Mouse (Mus musculus) heart, embryonic 11.5 days (tissue): ENCODE measurements around the gene Egflam. TPM values are rescaled to one million over a fixed set of nuclear protein-coding genes. Genes with fewer than 3 reads are reported as not detected.

Experiments
- ATAC-seq: fragments of 200-750 bp; cut with Nextera tagmentation; replicated peaks from 2 replicates; pipeline ENCODE4 v1.8.0; 2017; ENCODE audit warnings: moderate library complexity; ENCODE audit not compliant: insufficient number of reproducible peaks, low FRiP score, low TSS enrichment
- H3K27ac ChIP-seq: fragments of 300-500 bp; sonication (generic); 2 replicates; pipeline ENCODE4 v1.5.1; 2014; ENCODE audit warnings: mild to moderate bottlenecking, low read depth, low read length
- H3K27me3 ChIP-seq: fragments of 300-500 bp; sonication (generic); 2 replicates; pipeline ENCODE4 v1.6.1; 2014; ENCODE audit warnings: mild to moderate bottlenecking, low read length, mixed read lengths; ENCODE audit not compliant: control insufficient read depth, insufficient read depth
- H3K36me3 ChIP-seq: fragments of 300-500 bp; sonication (generic); 2 replicates; pipeline ENCODE4 v1.6.1; 2014; ENCODE audit warnings: mild to moderate bottlenecking, low read length, moderate library complexity, mixed read lengths; ENCODE audit not compliant: control insufficient read depth, insufficient read depth
- H3K4me1 ChIP-seq: fragments of 300-500 bp; sonication (generic); 2 replicates; pipeline ENCODE4 v1.6.1; 2014; ENCODE audit warnings: low read length; ENCODE audit not compliant: control insufficient read depth, insufficient read depth
- H3K4me2 ChIP-seq: fragments of 300-500 bp; sonication (generic); 2 replicates; pipeline ENCODE4 v1.6.1; 2014; ENCODE audit warnings: mild to moderate bottlenecking, moderate library complexity
- H3K4me3 ChIP-seq: fragments of 300-500 bp; sonication (generic); 2 replicates; pipeline ENCODE4 v1.5.1; 2014; ENCODE audit warnings: low read depth, low read length
- H3K9ac ChIP-seq: fragments of 300-500 bp; sonication (generic); 2 replicates; pipeline ENCODE4 v1.6.1; 2014; ENCODE audit warnings: mild to moderate bottlenecking, low read depth, low read length, moderate library complexity
- H3K9me3 ChIP-seq: fragments of 300-500 bp; sonication (generic); replicated peaks from 2 replicates; pipeline ENCODE4 v1.6.1; 2016; ENCODE audit warnings: low read length; ENCODE audit not compliant: control insufficient read depth
- WGBS: fragments of 180-500 bp; shearing (Covaris S2); extraction: QIAGEN DNeasy Blood & Tissue Kit; methylation state at CpG from one replicate; pipeline ENCODE4 v1.1.7; 2014; ENCODE audit not compliant: insufficient replicate concordance; 5-methylcytosine and 5-hydroxymethylcytosine counted together
- polyA plus RNA-seq: library from polyadenylated mRNA; unstranded; fragments of >200 nt; fragmentation: Nextera tagmentation; extraction: Ambion mirVana; gene quantifications from 2 replicates; pipeline ENCODE4 v1.2.1, GENCODE M21; 2014

Gene Egflam
- polyA plus RNA-seq, 1 experiment from 2014 or later, result 7.8 TPM

DNA sequence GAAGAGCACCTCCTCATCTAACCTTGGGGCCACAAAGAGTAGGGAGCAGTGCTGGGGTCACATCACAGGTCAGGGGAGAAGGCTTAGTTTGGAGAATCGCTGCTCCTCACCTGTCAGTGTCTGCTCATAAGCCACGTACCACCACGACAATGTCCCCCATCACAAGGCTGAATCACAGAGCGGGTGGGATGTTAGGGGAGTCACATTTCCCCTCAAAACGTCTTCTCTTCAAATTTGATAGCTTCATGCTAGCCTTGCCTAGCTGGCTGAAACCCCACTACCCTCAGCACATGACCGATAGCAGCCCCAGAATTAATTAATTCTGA, 181.0 kb downstream of the Egflam start:
- Histone ChIP-seq H3K36me3 (no peaks in the 10 kb centered on the region), H3K4me1 (peaks cover 7% of the 10 kb centered on the region), H3K27ac (no peak overlapping the region), H3K9me3 (no peaks in the 10 kb centered on the region), H3K9ac (no peak overlapping the region), H3K27me3 (no peaks in the 10 kb centered on the region), H3K4me2 (no peak overlapping the region), H3K4me3 (no peak overlapping the region)
- 85% methylated on average over 6 of the region's 6 CpGs for whole genome bisulfite sequencing
- ATAC-seq, result no peak

DNA sequence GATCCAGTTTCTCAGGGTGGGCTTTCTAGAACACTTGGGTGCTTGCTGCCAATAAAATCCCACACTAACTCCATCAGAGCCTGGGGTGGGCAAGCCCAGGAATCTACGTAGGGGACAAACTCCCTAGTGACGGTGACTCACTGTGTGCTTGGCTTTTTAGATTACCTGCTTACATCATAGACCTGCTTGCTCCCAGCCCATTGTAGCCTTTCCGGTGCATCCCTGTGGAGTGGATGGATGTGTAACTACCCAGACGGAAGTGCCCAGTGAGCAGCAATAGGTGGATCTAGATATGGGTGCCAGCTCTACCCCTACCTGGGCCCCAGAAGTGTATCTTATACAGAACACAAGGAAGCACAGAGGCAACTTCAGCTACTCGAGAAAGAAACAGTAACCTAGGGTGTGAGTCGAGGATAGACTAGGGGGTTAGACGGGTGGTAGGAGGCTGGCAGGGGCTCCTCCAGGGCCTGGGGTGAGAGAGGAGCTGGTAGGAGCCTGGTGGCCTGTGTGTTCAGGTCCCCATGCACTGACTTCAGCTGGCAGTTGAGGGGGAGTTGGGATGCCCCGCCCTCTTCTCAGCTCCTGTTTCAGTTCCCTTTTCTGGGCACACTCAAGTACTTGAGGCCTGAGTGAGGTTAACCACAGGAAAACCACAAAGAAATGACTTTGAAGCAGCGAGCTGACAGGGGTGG, 181.5 kb downstream of the Egflam start:
- 67% methylated on average over 9 of the region's 9 CpGs for WGBS
- Histone ChIP-seq H3K36me3 (no peaks in the 10 kb centered on the region), H3K9me3 (no peaks in the 10 kb centered on the region), H3K4me1 (peaks cover 4% of the 10 kb centered on the region), H3K27me3 (no peaks in the 10 kb centered on the region), H3K27ac (no peak overlapping the region), H3K4me2 (no peak overlapping the region), H3K9ac (no peak overlapping the region), H3K4me3 (no peak overlapping the region)
- no peak for ATAC-seq

DNA sequence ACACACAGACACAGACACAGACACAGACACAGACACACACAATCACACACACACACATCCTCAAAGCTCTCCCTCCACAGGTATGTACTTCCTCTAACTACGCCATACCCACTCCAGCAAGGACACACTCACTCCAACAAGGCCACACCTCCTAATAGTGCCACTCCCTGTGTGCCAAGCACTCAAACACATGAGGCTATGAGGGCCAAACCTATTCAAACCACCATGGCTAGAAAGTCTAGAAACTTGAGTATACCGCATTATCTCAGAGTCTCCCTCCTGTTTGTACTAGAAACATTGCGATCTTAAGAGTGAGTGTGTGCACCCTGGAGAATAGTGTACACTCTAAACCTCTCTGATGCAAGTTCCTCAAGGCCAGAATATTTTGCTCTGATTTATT, 182.3 kb downstream of the Egflam start:
- WGBS, result 85% methylated on average over 3 of the region's 3 CpGs
- Histone ChIP-seq H3K4me3 (no peak overlapping the region), H3K27me3 (no peaks in the 10 kb centered on the region), H3K9me3 (no peaks in the 10 kb centered on the region), H3K27ac (no peak overlapping the region), H3K36me3 (no peaks in the 10 kb centered on the region), H3K4me2 (no peak overlapping the region), H3K9ac (no peak overlapping the region), H3K4me1 (peaks cover 4% of the 10 kb centered on the region)
- no peak for ATAC-seq

DNA sequence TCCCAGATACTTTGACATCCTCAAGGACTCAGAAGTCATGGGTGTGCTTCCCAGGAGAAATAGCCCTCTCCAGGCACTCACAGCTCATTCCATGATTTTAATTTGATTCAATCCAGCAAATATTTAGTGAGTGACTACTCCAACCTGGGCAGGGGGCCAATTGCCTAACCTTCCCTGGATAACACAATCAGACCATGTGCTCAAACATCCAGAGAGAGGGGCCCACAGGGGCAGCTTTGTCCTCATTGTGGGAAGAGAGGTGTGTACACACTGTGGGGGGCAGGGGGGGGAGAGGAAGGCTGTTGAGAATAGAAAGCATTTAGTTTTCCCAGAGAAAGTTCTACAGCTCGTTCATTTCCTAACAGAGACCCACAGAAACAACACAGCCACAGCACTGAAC, 184.5 kb downstream of the Egflam start:
- Histone ChIP-seq H3K27ac (no peak overlapping the region), H3K9ac (no peak overlapping the region), H3K9me3 (no peaks in the 10 kb centered on the region), H3K4me2 (no peak overlapping the region), H3K4me3 (no peak overlapping the region), H3K36me3 (no peaks in the 10 kb centered on the region), H3K4me1 (peaks cover 4% of the 10 kb centered on the region), H3K27me3 (no peaks in the 10 kb centered on the region)
- whole genome bisulfite sequencing, result 46% methylated on average over 1 of the region's 1 CpGs
- no peak for ATAC-seq

DNA sequence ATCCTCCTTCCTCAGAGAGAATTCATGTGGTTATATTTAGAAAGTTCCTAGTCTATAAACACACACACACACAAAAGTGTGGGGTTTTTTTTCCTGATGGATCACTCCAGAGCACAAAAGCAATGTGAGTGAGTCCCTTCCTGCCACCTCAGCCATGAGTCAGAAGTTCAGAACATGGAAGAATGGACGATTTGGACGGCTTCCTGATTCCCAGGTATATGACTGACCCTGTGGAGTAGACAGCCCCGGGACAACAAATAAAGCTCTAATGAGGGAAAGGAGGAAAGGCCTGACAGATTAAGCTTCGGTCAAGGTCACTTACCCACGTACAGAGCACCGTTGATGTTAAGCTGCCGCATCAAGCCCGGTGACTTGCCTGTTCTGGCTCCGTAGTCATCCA, 190.0 kb downstream of the Egflam start:
- H3K4me2 ChIP-seq, result no peak overlapping the region
- H3K9me3 ChIP-seq, result no peaks in the 10 kb centered on the region
- no peak for ATAC-seq
- 81% methylated on average over 9 of the region's 9 CpGs for WGBS
- H3K36me3 ChIP-seq, result no peaks in the 10 kb centered on the region
- H3K4me3 ChIP-seq, result no peak overlapping the region
- no peaks in the 10 kb centered on the region for H3K27me3 ChIP-seq
- no peak overlapping the region for H3K27ac ChIP-seq
- peaks cover 27% of the 10 kb centered on the region for H3K4me1 ChIP-seq
- no peak overlapping the region for H3K9ac ChIP-seq

DNA sequence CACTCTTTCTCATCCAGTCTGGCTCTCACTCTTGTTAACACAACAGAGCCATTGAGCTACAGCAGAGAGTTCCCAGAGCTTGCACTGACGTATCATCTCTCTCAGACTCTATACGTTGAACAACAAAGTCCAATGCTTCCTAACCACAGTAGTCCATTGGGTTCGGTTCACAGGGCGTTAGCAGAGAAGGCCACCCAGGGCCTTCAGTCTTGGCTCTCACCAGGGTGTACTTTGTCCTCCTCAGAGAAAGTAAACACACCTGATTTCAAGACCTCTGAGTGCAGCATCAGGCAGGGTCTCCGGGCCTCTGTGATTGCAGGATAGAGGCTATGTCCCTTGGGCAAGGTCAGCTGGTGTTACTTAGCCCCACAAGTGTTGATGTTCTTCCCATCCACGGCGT, 190.9 kb downstream of the Egflam start:
- Histone ChIP-seq H3K4me2 (no peak overlapping the region), H3K9ac (no peak overlapping the region), H3K27me3 (no peaks in the 10 kb centered on the region), H3K4me3 (no peak overlapping the region), H3K4me1 (peaks cover 30% of the 10 kb centered on the region), H3K9me3 (no peaks in the 10 kb centered on the region), H3K36me3 (no peaks in the 10 kb centered on the region), H3K27ac (no peak overlapping the region)
- WGBS, result 83% methylated on average over 7 of the region's 7 CpGs
- ATAC-seq, result no peak

DNA sequence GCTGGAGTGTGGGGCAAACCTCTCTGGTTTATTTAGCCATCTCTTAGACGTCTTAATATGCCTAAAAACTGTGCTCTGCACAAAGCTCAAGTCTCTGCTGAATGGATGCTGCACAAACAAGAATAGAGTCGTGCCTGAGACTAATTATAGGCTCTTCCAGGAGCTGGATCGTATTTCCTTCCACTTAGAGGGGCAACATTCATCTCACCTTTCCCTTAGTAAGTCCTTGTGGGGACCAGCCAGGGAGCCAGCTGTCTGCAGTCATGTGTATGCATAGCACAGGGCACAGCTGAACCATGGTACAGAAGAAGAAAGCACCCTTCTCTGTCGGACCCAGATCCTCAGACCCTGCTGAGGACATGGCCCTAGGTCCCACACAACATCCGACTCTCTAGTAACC, 192.1 kb downstream of the Egflam start:
- ATAC-seq, result no peak

DNA sequence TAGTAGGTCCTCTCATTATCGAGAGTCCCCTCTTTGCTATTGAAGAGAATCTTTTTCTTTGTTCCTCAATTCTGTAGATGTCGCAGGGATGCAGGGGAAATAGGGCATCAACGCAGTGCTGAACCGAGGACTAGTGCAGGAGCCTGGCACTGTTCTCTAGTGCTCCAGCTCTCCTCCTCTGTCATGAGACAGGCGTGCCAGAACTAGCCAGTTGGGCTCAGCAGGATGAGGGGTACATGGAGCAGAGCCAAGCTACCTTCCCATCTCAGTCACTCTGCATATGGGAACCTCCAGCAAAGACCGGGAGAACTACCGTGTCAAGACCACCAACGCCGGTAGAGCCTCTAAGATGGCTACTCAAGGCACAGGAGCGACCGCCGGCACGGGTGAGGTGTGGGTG, 193.3 kb downstream of the Egflam start:
- H3K4me2 ChIP-seq, result no peak overlapping the region
- ATAC-seq, result no peak
- peaks cover 39% of the 10 kb centered on the region for H3K4me1 ChIP-seq
- H3K9me3 ChIP-seq, result no peaks in the 10 kb centered on the region
- no peaks in the 10 kb centered on the region for H3K36me3 ChIP-seq
- WGBS, result 82% methylated on average over 13 of the region's 13 CpGs
- no peak overlapping the region for H3K9ac ChIP-seq
- no peak overlapping the region for H3K27ac ChIP-seq
- H3K4me3 ChIP-seq, result no peak overlapping the region
- no peaks in the 10 kb centered on the region for H3K27me3 ChIP-seq

More for the DNA sequence above, 192.1 kb downstream of the Egflam start:
- Histone ChIP-seq H3K27me3 (no peaks in the 10 kb centered on the region), H3K9me3 (no peaks in the 10 kb centered on the region), H3K9ac (no peak overlapping the region), H3K36me3 (no peaks in the 10 kb centered on the region), H3K27ac (no peak overlapping the region), H3K4me1 (peaks cover 38% of the 10 kb centered on the region), H3K4me3 (no peak overlapping the region), H3K4me2 (no peak overlapping the region)
- 36% methylated on average over 5 of the region's 5 CpGs for WGBS

DNA sequence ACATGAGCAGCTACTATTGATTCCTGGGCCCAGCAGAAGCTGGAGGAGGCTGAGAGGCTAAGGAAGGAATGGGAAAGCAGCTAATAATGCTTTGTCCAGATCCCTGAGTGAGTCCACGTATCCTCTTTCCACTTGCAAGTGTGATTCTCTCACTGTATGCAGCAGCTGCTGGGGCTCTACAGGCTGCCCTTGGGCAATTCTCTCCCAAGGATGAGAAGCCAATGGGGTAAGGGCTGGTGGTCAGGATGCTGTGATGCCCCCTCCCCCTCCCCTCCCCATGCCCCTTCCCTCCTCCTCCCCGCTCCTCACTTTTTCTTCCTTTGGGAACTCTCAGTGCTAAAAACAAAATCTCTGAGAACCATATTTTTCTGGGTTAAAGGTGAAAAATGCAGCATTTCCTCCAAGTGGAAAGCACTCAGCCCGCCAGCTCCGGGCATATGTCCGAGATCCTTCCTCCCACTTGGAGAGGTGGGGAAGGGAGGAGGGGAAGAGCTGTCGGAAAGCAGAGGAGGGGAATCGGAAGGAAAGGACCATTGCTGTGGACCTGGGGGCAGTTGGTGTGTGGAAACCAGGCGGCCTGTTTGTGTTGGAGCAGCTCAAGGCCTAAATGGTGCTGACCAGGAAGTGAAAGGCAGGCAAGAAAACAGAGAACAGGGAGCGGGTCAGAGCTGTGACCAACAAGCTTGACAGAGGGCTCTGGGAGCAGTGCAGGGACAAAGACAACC, 194.4 kb downstream of the Egflam start:
- Histone ChIP-seq H3K4me3 (no peak overlapping the region), H3K36me3 (no peaks in the 10 kb centered on the region), H3K9ac (no peak overlapping the region), H3K9me3 (no peaks in the 10 kb centered on the region), H3K4me2 (no peak overlapping the region), H3K4me1 (peaks cover 39% of the 10 kb centered on the region), H3K27me3 (no peaks in the 10 kb centered on the region), H3K27ac (peak overlapping the region; percentile 29; the same call in 1 of the 2 replicates)
- ATAC-seq, result no peak
- WGBS, result 49% methylated on average over 8 of the region's 9 CpGs
